Mouse (Mus musculus) ES-Bruce4 (cell line): Measurements from ENCODE around the gene Retreg3. TPM values are rescaled to one million over a fixed set of nuclear protein-coding genes. Genes with fewer than 3 reads are reported as not detected.
A peak's percentile ranks its signal among the peaks of the same experiment; 100 is the strongest.

ENCODE experiments used
- H3K27ac ChIP-seq: 2 replicates; pipeline ENCODE4 v1.5.1; 2012; ENCODE audit warnings: low read length, inconsistent platforms; ENCODE audit not compliant: insufficient read depth
- H3K27me3 ChIP-seq: 2 replicates; pipeline ENCODE4 v1.6.1; 2012; ENCODE audit warnings: mild to moderate bottlenecking, low read length, inconsistent platforms; ENCODE audit not compliant: control insufficient read depth, poor library complexity, insufficient read depth, severe bottlenecking
- H3K36me3 ChIP-seq: 2 replicates; pipeline ENCODE4 v1.6.1; 2012; ENCODE audit warnings: inconsistent platforms, mild to moderate bottlenecking, low read length, moderate library complexity; ENCODE audit not compliant: control insufficient read depth, poor library complexity, insufficient read depth, severe bottlenecking
- H3K4me1 ChIP-seq: one replicate; pipeline ENCODE4 v1.8.1; 2011; ENCODE audit warnings: low read length; ENCODE audit not compliant: control insufficient read depth, insufficient read depth
- H3K4me3 ChIP-seq: 2 replicates; pipeline ENCODE4 v1.5.1; 2011; ENCODE audit warnings: low read depth, mild to moderate bottlenecking, low read length
- H3K9ac ChIP-seq: 2 replicates; pipeline ENCODE4 v1.6.1; 2012; ENCODE audit warnings: low read depth, mild to moderate bottlenecking, inconsistent platforms; ENCODE audit not compliant: poor library complexity, severe bottlenecking
- H3K9me3 ChIP-seq: replicated peaks from 2 replicates; pipeline ENCODE4 v1.6.1; 2012; ENCODE audit warnings: mild to moderate bottlenecking, low read length, inconsistent platforms; ENCODE audit not compliant: control insufficient read depth, poor library complexity, insufficient read depth, severe bottlenecking
- CTCF ChIP-seq: IDR thresholded peaks from one replicate; pipeline ENCODE4 v1.8.1; 2011; ENCODE audit warnings: low read depth, low read length
- EP300 ChIP-seq: IDR thresholded peaks from 2 replicates; pipeline ENCODE4 v1.6.1; 2011; ENCODE audit warnings: low read depth, low read length; ENCODE audit not compliant: insufficient read depth
- POLR2A ChIP-seq: IDR thresholded peaks from one replicate; pipeline ENCODE4 v1.8.1; 2011; ENCODE audit warnings: low read length; ENCODE audit not compliant: insufficient read depth
- polyA plus RNA-seq: library from polyadenylated mRNA; stranded (reverse); fragments of >200 nt; gene quantifications from 2 replicates; pipeline ENCODE4 v1.2.4, GENCODE M21; 2011; ENCODE audit warnings: low read depth; ENCODE audit not compliant: missing spikeins, insufficient read depth, insufficient read length

Gene Retreg3
- 32.3 and 33.6 TPM in 2 replicates for polyA plus RNA-seq

DNA sequence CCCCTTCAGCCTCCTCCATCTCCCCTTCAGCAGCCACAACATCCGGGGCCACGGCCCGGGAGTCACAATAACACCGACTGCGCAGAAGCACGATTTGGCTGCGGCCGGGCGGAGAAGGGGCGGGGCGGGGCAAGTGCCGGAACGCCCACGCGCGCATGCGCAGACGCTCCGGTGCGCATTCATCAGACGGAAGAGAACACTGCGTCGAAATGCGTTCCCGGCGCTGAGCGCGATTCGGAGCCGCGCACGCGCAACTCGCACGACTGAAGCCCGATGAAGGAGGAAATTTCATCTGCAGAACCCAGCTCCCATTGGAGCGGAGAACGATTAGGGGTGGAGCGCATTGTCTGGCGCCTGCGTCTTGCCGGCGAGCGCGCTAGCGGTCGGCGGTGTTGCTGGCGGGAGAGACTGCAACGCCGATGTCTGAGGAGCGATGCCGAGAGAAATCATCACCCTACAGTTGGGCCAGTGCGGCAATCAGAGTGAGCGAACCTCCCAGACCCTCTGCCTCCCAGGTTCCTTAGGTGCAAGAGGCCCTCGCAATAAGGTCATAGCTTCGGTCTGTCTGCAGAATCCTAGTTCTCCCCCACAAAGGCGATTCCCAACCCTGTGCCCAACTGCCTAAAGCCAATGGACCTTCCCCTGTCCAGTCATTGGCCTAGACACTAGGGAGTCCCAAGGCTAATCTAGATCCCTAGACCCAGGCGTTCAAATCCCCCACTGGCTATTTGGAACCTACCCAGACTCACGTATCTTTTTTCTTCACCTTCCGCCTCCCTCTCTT is at the start of gene Retreg3, which contains the start of gene Tubg1:
Gene Retreg3 (minus strand): TSS at position 133 of the 784 bp plus-strand sequence.
Gene Tubg1 (plus strand): TSS at position 178 of the 784 bp plus-strand sequence.
- TF ChIP-seq CTCF (no peak), EP300 (peak; percentile 48; the same call in 1 of the 2 replicates), POLR2A (peak; percentile 36)
- Histone ChIP-seq H3K9ac (peak within 1 kb of the TSS; percentile 87), H3K4me1 (no peaks in the 10 kb centered on the region), H3K9me3 (no peaks in the 10 kb centered on the region), H3K36me3 (0 out of 2 replicates have a peak, but pooled peaks cover 2% of the 10 kb centered on the region), H3K4me3 (peak within 1 kb of the TSS; percentile 96), H3K27me3 (no peaks in the 10 kb centered on the region), H3K27ac (peak within 1 kb of the TSS; percentile 37; the same call in 1 of the 2 replicates)

DNA sequence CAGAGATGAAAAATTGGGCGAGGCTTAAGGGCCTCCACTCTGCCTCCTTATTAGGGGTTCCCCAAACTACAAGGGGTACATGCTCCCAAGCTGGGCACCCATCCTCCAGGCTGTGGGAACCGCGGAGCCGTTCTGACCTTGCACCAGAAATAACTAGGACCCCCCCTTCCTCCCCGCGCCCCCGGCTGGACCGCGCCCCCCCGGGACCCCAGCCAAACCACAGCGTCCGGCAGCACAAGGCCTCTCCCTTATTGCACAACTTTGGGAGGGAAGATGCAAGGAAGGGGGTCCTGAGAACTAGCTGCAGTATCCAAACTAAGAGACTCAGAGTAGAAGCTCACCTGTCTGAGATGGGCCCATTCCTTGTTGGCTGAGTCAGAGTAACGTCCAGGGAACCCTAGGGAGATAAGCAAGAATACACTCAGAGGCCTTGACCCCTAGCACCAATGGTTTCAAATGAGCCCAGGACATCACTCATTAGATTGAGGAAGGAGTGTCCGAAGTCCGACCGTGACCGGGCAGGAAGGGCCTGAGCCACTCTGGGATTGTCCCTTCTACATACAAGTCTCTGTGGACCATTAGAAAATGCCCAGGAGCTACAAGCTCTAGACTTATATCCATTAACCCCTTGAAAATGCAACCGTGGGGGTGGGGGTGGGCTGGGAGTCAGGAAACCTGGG is 48.7 kb upstream of the Retreg3 start:
- no peak overlapping the region for H3K9ac ChIP-seq
- no peaks in the 10 kb centered on the region for H3K4me1 ChIP-seq
- no peaks in the 10 kb centered on the region for H3K36me3 ChIP-seq
- H3K4me3 ChIP-seq = no peak overlapping the region
- H3K27ac ChIP-seq = no peak overlapping the region
- peaks cover 27% of the 10 kb centered on the region for H3K27me3 ChIP-seq
- TF ChIP-seq EP300 = no peak
- TF ChIP-seq POLR2A = no peak
- no peak for TF ChIP-seq CTCF
- no peaks in the 10 kb centered on the region for H3K9me3 ChIP-seq

DNA sequence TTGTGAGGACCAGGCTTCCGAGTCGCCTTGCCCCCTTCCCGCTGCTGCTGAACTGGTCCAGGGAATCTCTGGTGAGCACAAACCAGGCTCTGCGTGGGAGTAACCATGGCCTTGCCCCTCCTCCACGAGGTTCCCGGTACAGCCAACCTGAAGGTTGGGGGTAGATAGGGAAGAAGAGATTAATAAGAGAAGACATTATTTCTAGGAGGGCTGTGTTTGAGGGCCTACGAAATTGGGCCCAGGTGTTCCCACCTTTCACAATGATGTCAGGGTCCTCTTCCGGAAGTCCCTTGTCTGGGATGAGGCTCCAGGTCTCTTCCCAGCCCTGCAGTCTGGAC is 48.2 kb upstream of the Retreg3 start:
- H3K4me1 ChIP-seq = no peaks in the 10 kb centered on the region
- peaks cover 27% of the 10 kb centered on the region for H3K27me3 ChIP-seq
- H3K36me3 ChIP-seq = no peaks in the 10 kb centered on the region
- no peak overlapping the region for H3K4me3 ChIP-seq
- no peak overlapping the region for H3K27ac ChIP-seq
- TF ChIP-seq POLR2A (no peak), CTCF (no peak), EP300 (no peak)
- H3K9ac ChIP-seq = no peak overlapping the region
- no peaks in the 10 kb centered on the region for H3K9me3 ChIP-seq

DNA sequence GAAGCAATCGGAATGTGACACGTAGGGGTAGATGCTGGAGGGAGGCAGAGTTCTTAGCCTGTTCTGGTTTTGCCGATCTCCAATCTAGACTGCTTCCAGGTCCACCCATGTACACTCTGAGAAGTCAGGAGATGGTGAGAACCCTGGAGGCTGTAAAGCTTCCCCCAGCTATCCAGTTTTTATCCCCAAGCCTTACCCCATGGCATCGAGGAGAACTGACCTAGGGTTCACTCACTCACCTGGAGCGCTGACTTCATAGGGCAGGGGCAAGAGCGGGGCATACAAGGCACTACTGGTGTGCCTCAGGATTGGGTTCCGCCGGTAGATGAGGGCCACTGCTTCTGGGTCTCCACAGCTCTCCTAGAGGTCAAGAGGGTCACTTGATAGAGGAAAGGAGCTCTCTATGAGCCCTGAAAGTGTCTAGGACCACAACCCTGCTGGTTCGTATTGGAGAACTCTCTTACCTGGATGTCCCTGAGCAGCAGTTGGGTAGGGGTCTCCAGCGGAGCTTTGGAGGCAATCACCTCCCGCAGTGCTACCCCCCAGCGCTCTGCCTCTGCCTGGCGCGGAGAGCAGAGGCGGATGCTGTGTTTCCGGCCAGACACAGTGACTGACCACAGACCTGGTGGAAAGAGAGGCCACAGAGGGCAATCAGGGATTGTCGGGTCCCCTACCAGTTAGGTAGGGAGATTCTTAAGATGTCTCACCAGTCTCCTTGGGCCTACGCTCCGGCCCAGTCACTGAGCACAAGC is 47.7 kb upstream of the Retreg3 start:
- H3K27me3 ChIP-seq = peaks cover 27% of the 10 kb centered on the region
- TF ChIP-seq EP300 (no peak), POLR2A (no peak), CTCF (no peak)
- no peaks in the 10 kb centered on the region for H3K4me1 ChIP-seq
- no peaks in the 10 kb centered on the region for H3K9me3 ChIP-seq
- H3K36me3 ChIP-seq = no peaks in the 10 kb centered on the region
- no peak overlapping the region for H3K9ac ChIP-seq
- H3K27ac ChIP-seq = no peak overlapping the region
- H3K4me3 ChIP-seq = no peak overlapping the region

DNA sequence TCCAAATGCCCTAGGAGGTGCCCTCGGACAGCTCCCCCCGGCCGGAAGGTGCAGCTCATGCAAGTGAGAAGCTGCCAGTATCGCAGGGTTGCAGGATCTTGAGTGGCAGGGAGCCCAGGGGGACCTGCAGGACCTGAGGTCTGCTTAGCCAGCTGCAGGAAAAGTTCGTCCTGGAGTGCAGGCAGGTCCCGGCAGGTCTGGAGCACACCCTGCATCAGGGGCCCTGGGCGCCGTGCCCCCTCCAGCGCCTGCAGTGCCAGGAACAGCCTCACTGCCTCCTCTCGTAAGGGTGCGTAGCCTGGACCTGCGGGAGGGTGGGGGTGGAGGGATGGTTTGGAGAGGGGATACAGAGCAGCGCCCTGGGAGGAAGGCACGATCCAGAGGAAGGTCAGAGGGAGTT is 46.7 kb upstream of the Retreg3 start:
- Histone ChIP-seq H3K27ac (no peak overlapping the region), H3K36me3 (no peaks in the 10 kb centered on the region), H3K4me3 (no peak overlapping the region), H3K4me1 (no peaks in the 10 kb centered on the region), H3K9me3 (no peaks in the 10 kb centered on the region), H3K9ac (no peak overlapping the region), H3K27me3 (peaks cover 27% of the 10 kb centered on the region)
- TF ChIP-seq POLR2A (no peak), CTCF (no peak), EP300 (no peak)
